Mouse (Mus musculus): ENCODE data around the gene Trim71.

DNA sequence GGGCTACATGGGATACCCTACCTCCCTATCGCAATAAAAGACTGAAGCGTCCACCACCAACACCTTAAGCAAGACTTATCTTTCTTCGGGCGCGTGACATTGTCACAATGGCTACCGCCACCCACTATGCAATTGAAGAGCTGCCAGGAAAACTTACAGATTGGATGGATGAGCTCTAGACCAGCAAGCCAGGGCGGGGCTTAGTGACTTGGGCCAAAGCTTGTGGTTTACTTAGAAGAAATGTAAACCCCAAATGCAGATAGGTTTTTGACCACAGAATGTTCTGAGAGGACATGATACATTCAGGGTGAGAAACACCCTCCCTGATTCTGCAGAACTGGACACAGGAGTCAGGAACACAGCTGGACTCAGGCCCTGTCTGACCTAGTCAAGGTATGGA lies 63.1 kb downstream of the Trim71 start:
- no peak for TF ChIP-seq ZC3H11A (IDR thresholded peaks at IDR 0.05; ENCODE audit: borderline replicate concordance, low read depth, low read length)
- TF ChIP-seq MAFK (IDR thresholded peaks at IDR 0.05; ENCODE audit: insufficient read depth, low read depth, low read length) = no peak
- no peak for TF ChIP-seq ZNF384 (IDR thresholded peaks at IDR 0.05; ENCODE audit: low read depth, low read length)

Data from ES-E14 (cell line).